Mouse (Mus musculus) hindlimb bud, embryonic 11.5 days (tissue): ENCODE measurements at regions not wholly inside any gene's neighbourhood (a gene's known extent, or its start where the extent isn't known, plus 50 kb on each side); places are given as distances from the start of the nearest gene placed in this dataset.

Source experiments
- DNase-seq: peaks from one replicate; pipeline ENCODE4 v3.0.0-alpha.2; 2012; ENCODE audit warnings: low read depth, low spot score; ENCODE audit errors: extremely low spot score

- DNase-seq: no peak
Measured at GRCm38 (mm10) chr7:139741246-139741903, 57.8 kb upstream of the Cfap46 start.

GRCm38 (mm10) chr7:139746803-139747202 is 63.2 kb upstream of the Cfap46 start:
- no peak for DNase-seq

DNA sequence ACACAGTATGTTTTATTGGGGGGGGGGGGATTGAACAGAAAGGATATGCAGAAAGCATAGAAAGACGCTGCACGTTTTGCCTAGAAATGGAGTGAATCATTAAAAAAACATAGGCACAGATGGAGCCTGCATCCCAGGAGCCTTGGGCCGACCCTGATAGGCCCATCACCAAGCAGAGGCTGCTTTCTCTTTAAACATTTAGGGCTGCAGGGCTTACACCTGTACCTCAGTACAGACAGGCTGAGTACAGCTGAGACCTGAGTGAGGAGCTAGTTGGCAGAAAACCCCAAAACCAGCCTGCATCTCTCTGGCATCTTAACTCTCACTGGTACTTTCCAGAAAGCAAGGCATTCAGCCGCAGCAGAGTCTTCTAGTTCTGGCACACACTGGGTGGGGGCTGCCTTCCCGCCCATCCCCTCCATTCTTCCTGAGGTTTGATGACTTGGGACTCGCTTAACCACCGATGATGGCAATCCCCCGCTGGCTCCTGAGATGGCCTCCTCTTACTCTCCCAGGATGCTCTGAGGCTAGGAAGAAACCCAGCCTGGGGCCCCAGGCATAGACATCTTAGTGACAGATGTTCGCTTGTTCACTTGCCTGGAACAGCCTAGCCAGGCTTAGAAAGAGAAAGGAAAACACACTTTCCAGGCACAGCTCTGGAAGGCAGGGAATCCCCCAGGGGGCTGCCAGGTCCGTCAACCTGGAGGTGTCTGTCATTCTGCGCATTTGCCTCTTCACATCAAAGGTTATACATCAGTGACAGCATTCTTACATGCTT is 63.9 kb upstream of the Cfap46 start:
- DNase-seq: no peak

- DNase-seq: no peak
Measured at GRCm38 (mm10) chr7:139755004-139755403, 71.4 kb upstream of the Cfap46 start.

- DNase-seq: no peak
Measured at GRCm38 (mm10) chr7:139762522-139762921, 71.5 kb upstream of the Adgra1 start.

- DNase-seq: no peak
Measured at GRCm38 (mm10) chr7:139763241-139763640, 70.7 kb upstream of the Adgra1 start.

GRCm38 (mm10) chr7:139766296-139766695 is 67.7 kb upstream of the Adgra1 start:
- no peak for DNase-seq

DNA sequence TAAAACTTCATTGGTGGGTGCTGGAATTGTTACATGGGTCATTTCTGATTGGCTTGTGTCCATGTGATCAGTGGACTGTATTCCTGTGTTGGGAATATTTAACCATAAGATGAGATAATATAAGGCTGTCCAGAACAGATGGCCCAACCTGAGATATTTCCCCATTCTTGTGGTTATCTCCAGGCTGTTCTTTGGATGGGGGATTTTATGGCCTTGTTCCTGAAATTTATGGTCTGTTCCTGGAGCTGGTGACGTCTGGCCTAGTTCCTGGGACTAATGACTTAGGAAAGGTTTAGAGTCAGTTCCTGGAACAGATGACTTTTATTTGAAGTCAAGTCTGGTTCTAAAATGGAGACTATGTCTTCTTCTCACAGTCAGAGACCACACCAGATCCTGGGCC is 64.8 kb upstream of the Adgra1 start:
- peak; percentile 6 for DNase-seq

DNA sequence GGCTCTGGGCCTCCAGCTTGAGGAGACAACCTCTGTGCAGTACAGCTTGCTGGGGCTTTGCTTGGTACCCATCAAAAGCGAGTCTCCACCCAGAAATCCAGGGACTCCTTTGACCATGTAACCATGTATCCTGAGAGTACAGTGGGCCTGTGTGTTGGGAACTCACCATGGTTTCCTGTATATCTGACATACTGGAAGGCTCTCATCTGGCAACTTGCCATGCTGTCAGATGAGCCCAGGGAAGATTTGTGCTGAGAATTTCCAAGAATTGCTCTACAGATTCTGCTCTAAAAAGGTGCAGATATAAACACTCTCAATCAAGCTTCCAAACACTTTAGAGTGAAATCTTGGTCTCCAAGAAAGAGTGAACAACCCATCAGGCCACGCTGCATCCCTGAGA is 56.7 kb upstream of the Adgra1 start:
- no peak for DNase-seq

DNA sequence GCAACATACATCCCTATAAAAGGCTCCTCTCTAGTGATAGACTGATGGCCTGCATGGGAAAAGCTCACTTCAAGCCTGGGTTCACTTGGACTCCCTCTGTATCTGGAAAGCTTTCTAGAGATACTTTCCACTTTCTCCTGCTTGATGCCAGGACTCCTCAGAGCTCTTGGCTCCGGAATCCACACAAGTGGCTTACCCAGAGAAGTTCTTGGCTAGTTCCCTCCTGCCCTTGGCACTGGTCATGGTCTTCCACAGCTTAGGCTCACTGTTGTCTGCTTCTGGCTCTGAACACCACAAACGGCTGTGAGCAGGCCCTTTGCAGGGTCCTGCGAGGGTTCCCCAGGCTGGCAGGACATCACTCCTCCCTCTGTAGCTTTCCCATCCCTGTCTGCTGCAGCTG is 54.1 kb upstream of the Adgra1 start:
- DNase-seq: no peak

- DNase-seq: no peak
Measured at GRCm38 (mm10) chr7:139781513-139781912, 52.5 kb upstream of the Adgra1 start.
